ENCODE assay signal across 8 mouse cellular contexts in genomic region chr6:72616643-72617288, GRCm38 (mm10). TPM values are rescaled to one million over a fixed set of nuclear protein-coding genes. Genes with fewer than 3 reads are reported as not detected.
DNase-seq lines count a peak whose midpoint lies in the region; ATAC-seq and TF ChIP-seq lines count a peak whose summit lies in the region.

Gene Tgoln1 (minus strand): TSS chr6:72617000.

- peak within 1 kb of the TSS; percentile 80 for H3K9ac ChIP-seq in heart, embryonic 15.5 days
- H3K9ac ChIP-seq in liver, embryonic 14.5 days (replicated peaks), result peak within 1 kb of the TSS; percentile 93
- peak within 1 kb of the TSS; percentile 75 for H3K9ac ChIP-seq in neural tube, embryonic 11.5 days (ENCODE audit: low read length)
- H3K9ac ChIP-seq in stomach, postnatal 0 days (ENCODE audit: low read length), result peak within 1 kb of the TSS; percentile 79

- H3K4me1 ChIP-seq in forebrain, embryonic 10.5 days, result peaks cover 30% of the 10 kb centered on the region
- H3K4me1 ChIP-seq in heart, embryonic 15.5 days (replicated peaks), result peaks cover 24% of the 10 kb centered on the region
- peaks cover 17 to 32% of the 10 kb centered on the region in 2 experiments for H3K4me1 ChIP-seq in liver, embryonic 14.5 days (replicated peaks; ENCODE audit: control insufficient read depth in 2 of 2, insufficient read depth in 2 of 2, low read length in 1 of 2)
- H3K4me1 ChIP-seq in neural tube, embryonic 11.5 days (ENCODE audit: control insufficient read depth, insufficient read depth, low read length), result peaks cover 11% of the 10 kb centered on the region
- H3K4me1 ChIP-seq in stomach, postnatal 0 days (replicated peaks; ENCODE audit: control insufficient read depth, insufficient read depth), result peaks cover 13% of the 10 kb centered on the region

- H3K36me3 ChIP-seq in forebrain, embryonic 10.5 days (replicated peaks), result peaks cover 21% of the 10 kb centered on the region
- peaks cover 5% of the 10 kb centered on the region for H3K36me3 ChIP-seq in heart, embryonic 15.5 days
- peaks cover 11% of the 10 kb centered on the region for H3K36me3 ChIP-seq in liver, embryonic 14.5 days (replicated peaks; ENCODE audit: control insufficient read depth, insufficient read depth, low read depth)
- no peaks in the 10 kb centered on the region for H3K36me3 ChIP-seq in neural tube, embryonic 11.5 days (ENCODE audit: control insufficient read depth, insufficient read depth, low read length)
- peaks cover 3% of the 10 kb centered on the region; the same call in 1 of the 2 replicates for H3K36me3 ChIP-seq in stomach, postnatal 0 days (ENCODE audit: control insufficient read depth, insufficient read depth, low read length)

- DNase-seq in c-Kit-negative CD71-positive TER-119-positive erythroid progenitor cells, embryonic 14.5 days (ENCODE audit: low read depth, low spot score), result peak; percentile 90
- DNase-seq in forebrain, embryonic 10.5 days (ENCODE audit: extremely low spot score, low spot score), result peak; percentile 93
- peak; percentile 96 to 97 for DNase-seq in kidney, postnatal 25 days
- peak; percentile 88 to 90 (median 90) for DNase-seq in liver, embryonic 14.5 days (ENCODE audit: low read depth in 3 of 3, low spot score in 3 of 3)
- peak; percentile 97 for DNase-seq in neural tube, embryonic 11.5 days (ENCODE audit: low spot score)
- peak; percentile 96 for DNase-seq in stomach, postnatal 0 days (ENCODE audit: low spot score)

- H3K9me3 ChIP-seq in forebrain, embryonic 10.5 days, result no peaks in the 10 kb centered on the region
- no peaks in the 10 kb centered on the region for H3K9me3 ChIP-seq in heart, embryonic 15.5 days (replicated peaks)
- H3K9me3 ChIP-seq in liver, embryonic 14.5 days (ENCODE audit: control insufficient read depth, low read length), result no peaks in the 10 kb centered on the region
- no peaks in the 10 kb centered on the region for H3K9me3 ChIP-seq in neural tube, embryonic 11.5 days (ENCODE audit: control insufficient read depth, low read length)
- no peaks in the 10 kb centered on the region for H3K9me3 ChIP-seq in stomach, postnatal 0 days (ENCODE audit: control insufficient read depth, low read length)

- no peak for TF ChIP-seq CTCF in liver, embryonic 14.5 days (IDR thresholded peaks at IDR 0.05; ENCODE audit: low read depth)
- TF ChIP-seq CTCF in stomach, postnatal 0 days (IDR thresholded peaks at IDR 0.05; ENCODE audit: low read depth), result no peak

- peak within 1 kb of the TSS; percentile 88 for H3K4me2 ChIP-seq in heart, embryonic 15.5 days
- H3K4me2 ChIP-seq in liver, embryonic 14.5 days (ENCODE audit: low read depth), result peak within 1 kb of the TSS; percentile 90
- H3K4me2 ChIP-seq in neural tube, embryonic 11.5 days (ENCODE audit: low read depth), result peak within 1 kb of the TSS; percentile 70
- H3K4me2 ChIP-seq in stomach, postnatal 0 days (replicated peaks; ENCODE audit: low read depth), result peak within 1 kb of the TSS; percentile 94

- H3K27ac ChIP-seq in forebrain, embryonic 10.5 days, result peak within 1 kb of the TSS; percentile 91
- H3K27ac ChIP-seq in heart, embryonic 15.5 days, result peak within 1 kb of the TSS; percentile 89
- peak within 1 kb of the TSS; percentile 82 for H3K27ac ChIP-seq in liver, embryonic 14.5 days
- H3K27ac ChIP-seq in neural tube, embryonic 11.5 days (ENCODE audit: low read depth, low read length), result peak within 1 kb of the TSS; percentile 86
- peak within 1 kb of the TSS; percentile 96 for H3K27ac ChIP-seq in stomach, postnatal 0 days (replicated peaks)

- peak; percentile 94 for ATAC-seq in CD4-positive, CD25-positive, alpha-beta regulatory T cell, adult 4 months
- peak; percentile 97 for ATAC-seq in heart, embryonic 15.5 days (replicated peaks; ENCODE audit: insufficient number of reproducible peaks, insufficient read depth, low FRiP score, low read depth)
- ATAC-seq in liver, embryonic 14.5 days (ENCODE audit: insufficient read depth), result peak; percentile 95
- ATAC-seq in neural tube, embryonic 11.5 days (ENCODE audit: insufficient read depth, low FRiP score, low TSS enrichment), result peak; percentile 98
- peak; percentile 89 for ATAC-seq in stomach, postnatal 0 days (ENCODE audit: low FRiP score, low TSS enrichment)

- under 1% methylated on average over 41 of the region's 41 CpGs for WGBS in forebrain, embryonic 10.5 days
- under 1% methylated on average over 41 of the region's 41 CpGs for WGBS in heart, embryonic 15.5 days
- under 1% methylated on average over 40 of the region's 41 CpGs for WGBS in liver, embryonic 14.5 days (ENCODE audit: insufficient replicate concordance)
- 0% methylated on average over 40 of the region's 41 CpGs for WGBS in neural tube, embryonic 11.5 days
- WGBS in stomach, postnatal 0 days, result under 1% methylated on average over 39 of the region's 41 CpGs

- H3K4me3 ChIP-seq in forebrain, embryonic 10.5 days, result peak within 1 kb of the TSS; percentile 85
- peak within 1 kb of the TSS; percentile 87 for H3K4me3 ChIP-seq in heart, embryonic 15.5 days
- H3K4me3 ChIP-seq in liver, embryonic 14.5 days (ENCODE audit: insufficient read depth in 1 of 2, low read depth in 2 of 2, low read length in 2 of 2), result peak within 1 kb of the TSS; percentile 96 to 97
- H3K4me3 ChIP-seq in neural tube, embryonic 11.5 days (ENCODE audit: low read depth, low read length), result peak within 1 kb of the TSS; percentile 52
- peak within 1 kb of the TSS; percentile 85 for H3K4me3 ChIP-seq in stomach, postnatal 0 days (ENCODE audit: low read depth, low read length)

- no peaks in the 10 kb centered on the region for H3K27me3 ChIP-seq in forebrain, embryonic 10.5 days (ENCODE audit: poor library complexity, severe bottlenecking)
- no peaks in the 10 kb centered on the region for H3K27me3 ChIP-seq in heart, embryonic 15.5 days
- H3K27me3 ChIP-seq in liver, embryonic 14.5 days (ENCODE audit: control insufficient read depth, insufficient read depth, low read length), result no peaks in the 10 kb centered on the region
- H3K27me3 ChIP-seq in neural tube, embryonic 11.5 days (ENCODE audit: control insufficient read depth, insufficient read depth, low read length), result no peaks in the 10 kb centered on the region
- no peaks in the 10 kb centered on the region for H3K27me3 ChIP-seq in stomach, postnatal 0 days (ENCODE audit: control insufficient read depth, insufficient read depth, low read length)

- no peak for TF ChIP-seq EP300 in liver, embryonic 14.5 days (IDR thresholded peaks at IDR 0.05; ENCODE audit: low read depth)
- peak; percentile 59 for TF ChIP-seq EP300 in stomach, postnatal 0 days (optimal IDR thresholded peaks at IDR 0.05)

RNA-seq across cellular contexts. Expression of gene Tgoln1, which starts in this region (rescaled TPM):
- 100 to 1,000 TPM; 114 to 143 TPM for polyA plus RNA-seq in CD4-positive, CD25-positive, alpha-beta regulatory T cell, adult 4 months (2017; shearing (Covaris generic))
- polyA plus RNA-seq in forebrain, embryonic 10.5 days (2016; fragmentation: Nextera tagmentation; extraction: Ambion mirVana), result 28.6 and 28.7 TPM in 2 replicates
- 22.7 and 24.4 TPM in 2 replicates for polyA plus RNA-seq in heart, embryonic 15.5 days (2015; fragmentation: Nextera tagmentation; extraction: Ambion mirVana)
- polyA plus RNA-seq in liver, embryonic 14.5 days (2012; rRNA removed), result 6.8 and 7.8 TPM in 2 replicates
- polyA plus RNA-seq in liver, embryonic 14.5 days (2014; fragmentation: Nextera tagmentation; extraction: Ambion mirVana), result 13.4 and 14.9 TPM in 2 replicates
- polyA plus RNA-seq in neural tube, embryonic 11.5 days (2014; fragmentation: Nextera tagmentation; extraction: Ambion mirVana), result 43.3 and 44.1 TPM in 2 replicates
- polyA plus RNA-seq in stomach, postnatal 0 days (2015; fragmentation: Nextera tagmentation; extraction: Ambion mirVana), result 37.2 and 37.7 TPM in 2 replicates

Comparison
In these comparisons a context has a peak if more than half of its experiments do, and no peak if none do; other contexts are left out.
1. Peak in every context shown above with its lines: DNase-seq, ATAC-seq, H3K4me3 ChIP-seq and H3K27ac ChIP-seq.